Mouse (Mus musculus): ENCODE measurements around the gene Peak1. TPM values are rescaled to one million over a fixed set of nuclear protein-coding genes. Genes with fewer than 3 reads are reported as not detected.
A peak's percentile ranks its signal among the peaks of the same experiment; 100 is the strongest.

Peak1 gene
- polyA plus RNA-seq, 1 experiment: 1.2 TPM

DNA sequence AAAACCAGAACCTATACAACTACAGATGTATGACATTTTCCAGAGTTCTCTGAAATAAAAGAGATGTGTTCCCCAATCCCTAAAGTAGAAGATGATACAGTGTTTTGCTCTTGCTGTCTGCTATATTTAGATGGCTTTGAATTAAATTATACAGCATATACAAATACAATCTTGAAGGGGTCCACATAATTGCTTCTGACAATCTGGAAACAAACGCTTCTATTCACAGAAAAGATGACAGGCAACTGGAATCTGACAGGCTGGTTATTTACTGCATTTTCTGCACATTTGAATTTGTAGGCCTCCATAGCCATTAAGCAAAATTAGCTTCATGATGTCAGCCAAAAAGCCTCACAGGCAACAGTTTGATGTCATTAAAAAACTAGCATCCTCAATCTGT, 35.1 kb downstream of the Peak1 start:
- TF ChIP-seq GATA1 (IDR thresholded peaks at IDR 0.05; ENCODE audit: borderline replicate concordance, low read length) (no peak), FLI1 (IDR thresholded peaks at IDR 0.05; ENCODE audit: low read length) (no peak)
- Histone ChIP-seq H3K36me3 (replicated peaks; ENCODE audit: low read length) (peaks cover 11% of the 10 kb centered on the region), H3K9me3 (peaks cover 5% of the 10 kb centered on the region; the same call in 1 of the 2 replicates)

GRCm38 (mm10) chr9:56374401-56374800, 43.5 kb downstream of the Peak1 start:
- Histone ChIP-seq H3K4me3 (replicated peaks) (no peak overlapping the region), H3K36me3 (replicated peaks; ENCODE audit: low read length) (peaks cover 4% of the 10 kb centered on the region), H3K9me3 (no peaks in the 10 kb centered on the region), H3K27me3 (replicated peaks) (no peaks in the 10 kb centered on the region), H3K4me1 (peaks cover 44% of the 10 kb centered on the region)
- no peak for TF ChIP-seq GATA1 (IDR thresholded peaks at IDR 0.05; ENCODE audit: borderline replicate concordance, low read length)
- no peak for TF ChIP-seq FLI1 (IDR thresholded peaks at IDR 0.05; ENCODE audit: low read length)

More for the DNA sequence above, 35.1 kb downstream of the Peak1 start:
- Histone ChIP-seq H3K4me1 (peaks cover 15% of the 10 kb centered on the region; the same call in 1 of the 2 replicates), H3K27me3 (replicated peaks) (no peaks in the 10 kb centered on the region), H3K4me3 (replicated peaks) (no peak overlapping the region)

GRCm38 (mm10) chr9:56370710-56371109, 47.2 kb downstream of the Peak1 start:
- Histone ChIP-seq H3K36me3 (replicated peaks; ENCODE audit: low read length) (peaks cover 4% of the 10 kb centered on the region), H3K27me3 (replicated peaks) (no peaks in the 10 kb centered on the region), H3K4me1 (peaks cover 46% of the 10 kb centered on the region), H3K9me3 (no peaks in the 10 kb centered on the region), H3K4me3 (replicated peaks) (peak overlapping the region; percentile 59)
- no peak for TF ChIP-seq FLI1 (IDR thresholded peaks at IDR 0.05; ENCODE audit: low read length)
- TF ChIP-seq GATA1 (IDR thresholded peaks at IDR 0.05; ENCODE audit: borderline replicate concordance, low read length): no peak

- H3K4me1 ChIP-seq: peaks cover 43% of the 10 kb centered on the region
- peaks cover 4% of the 10 kb centered on the region for H3K36me3 ChIP-seq (replicated peaks; ENCODE audit: low read length)
- H3K27me3 ChIP-seq (replicated peaks): no peaks in the 10 kb centered on the region
- TF ChIP-seq FLI1 (IDR thresholded peaks at IDR 0.05; ENCODE audit: low read length): no peak
- no peak for TF ChIP-seq GATA1 (IDR thresholded peaks at IDR 0.05; ENCODE audit: borderline replicate concordance, low read length)
- H3K4me3 ChIP-seq (replicated peaks): no peak overlapping the region
- no peaks in the 10 kb centered on the region for H3K9me3 ChIP-seq
Observed at GRCm38 (mm10) chr9:56368814-56369213, 49.1 kb downstream of the Peak1 start.

- H3K9me3 ChIP-seq: no peaks in the 10 kb centered on the region
- H3K27me3 ChIP-seq (replicated peaks): no peaks in the 10 kb centered on the region
- no peak overlapping the region for H3K4me3 ChIP-seq (replicated peaks)
Observed at GRCm38 (mm10) chr9:56363306-56363705, 54.6 kb downstream of the Peak1 start.

DNA sequence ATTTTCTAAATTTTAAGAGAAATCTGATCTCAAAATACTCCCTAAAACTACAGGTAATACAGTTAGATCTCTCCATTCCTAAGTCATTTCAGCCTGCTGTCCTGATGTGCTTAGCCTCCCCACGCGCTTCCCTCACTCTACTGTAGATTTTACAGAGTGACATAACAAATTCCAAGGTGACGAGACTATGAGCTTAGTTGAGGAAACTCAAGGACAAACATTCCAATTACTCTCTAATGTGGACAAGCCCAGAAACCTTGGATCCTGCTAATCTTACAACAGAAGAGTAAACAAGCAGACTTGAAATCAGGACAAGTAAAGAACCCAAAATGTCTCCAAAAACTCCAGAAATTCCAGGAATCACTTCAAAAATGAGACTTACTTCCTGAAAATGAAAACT, 58.6 kb downstream of the Peak1 start:
- Histone ChIP-seq H3K9me3 (no peaks in the 10 kb centered on the region), H3K4me1 (peaks cover 5% of the 10 kb centered on the region; the same call in 1 of the 2 replicates), H3K27me3 (replicated peaks) (no peaks in the 10 kb centered on the region), H3K36me3 (replicated peaks; ENCODE audit: low read length) (peaks cover 4% of the 10 kb centered on the region), H3K4me3 (replicated peaks) (no peak overlapping the region)
- TF ChIP-seq FLI1 (IDR thresholded peaks at IDR 0.05; ENCODE audit: low read length): no peak
- TF ChIP-seq GATA1 (IDR thresholded peaks at IDR 0.05; ENCODE audit: borderline replicate concordance, low read length): no peak

More at GRCm38 (mm10) chr9:56363306-56363705, 54.6 kb downstream of the Peak1 start:
- H3K4me1 ChIP-seq: peaks cover 10% of the 10 kb centered on the region; the same call in 1 of the 2 replicates
- peaks cover 4% of the 10 kb centered on the region for H3K36me3 ChIP-seq (replicated peaks; ENCODE audit: low read length)
- no peak for TF ChIP-seq FLI1 (IDR thresholded peaks at IDR 0.05; ENCODE audit: low read length)

- no peaks in the 10 kb centered on the region for H3K9me3 ChIP-seq
- no peak overlapping the region for H3K4me3 ChIP-seq (replicated peaks)
- peaks cover 12% of the 10 kb centered on the region for H3K4me1 ChIP-seq
- peaks cover 5% of the 10 kb centered on the region for H3K36me3 ChIP-seq (replicated peaks; ENCODE audit: low read length)
- TF ChIP-seq GATA1 (IDR thresholded peaks at IDR 0.05; ENCODE audit: borderline replicate concordance, low read length) (no peak), FLI1 (IDR thresholded peaks at IDR 0.05; ENCODE audit: low read length) (no peak)
- H3K27me3 ChIP-seq (replicated peaks): no peaks in the 10 kb centered on the region
Observed at GRCm38 (mm10) chr9:56355186-56355585, 62.7 kb downstream of the Peak1 start.

DNA sequence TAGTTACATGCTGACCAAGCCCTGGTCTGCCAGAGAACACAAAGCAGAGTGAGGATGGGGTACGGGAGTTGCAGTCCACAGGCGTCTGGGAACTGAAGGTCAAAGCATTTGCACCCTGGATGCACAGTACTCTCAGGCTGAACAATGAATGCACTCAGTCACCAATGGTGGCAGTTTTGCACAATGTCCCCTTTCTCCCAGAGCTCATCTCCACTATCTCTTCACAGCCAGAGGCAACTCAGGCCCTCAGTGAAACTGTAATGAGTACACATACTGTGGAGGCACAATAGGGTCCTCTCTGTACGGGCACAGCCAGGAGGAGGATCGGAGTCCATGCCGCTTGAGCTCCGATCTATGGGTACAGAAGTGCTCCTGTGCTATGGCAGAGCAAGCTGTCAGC, 71.5 kb downstream of the Peak1 start:
- Histone ChIP-seq H3K27me3 (replicated peaks) (no peaks in the 10 kb centered on the region), H3K36me3 (replicated peaks; ENCODE audit: low read length) (peaks cover 8% of the 10 kb centered on the region), H3K4me3 (replicated peaks) (peak overlapping the region; percentile 18), H3K4me1 (peaks cover 25% of the 10 kb centered on the region), H3K9me3 (no peaks in the 10 kb centered on the region)
- no peak for TF ChIP-seq GATA1 (IDR thresholded peaks at IDR 0.05; ENCODE audit: borderline replicate concordance, low read length)
- no peak for TF ChIP-seq FLI1 (IDR thresholded peaks at IDR 0.05; ENCODE audit: low read length)

DNA sequence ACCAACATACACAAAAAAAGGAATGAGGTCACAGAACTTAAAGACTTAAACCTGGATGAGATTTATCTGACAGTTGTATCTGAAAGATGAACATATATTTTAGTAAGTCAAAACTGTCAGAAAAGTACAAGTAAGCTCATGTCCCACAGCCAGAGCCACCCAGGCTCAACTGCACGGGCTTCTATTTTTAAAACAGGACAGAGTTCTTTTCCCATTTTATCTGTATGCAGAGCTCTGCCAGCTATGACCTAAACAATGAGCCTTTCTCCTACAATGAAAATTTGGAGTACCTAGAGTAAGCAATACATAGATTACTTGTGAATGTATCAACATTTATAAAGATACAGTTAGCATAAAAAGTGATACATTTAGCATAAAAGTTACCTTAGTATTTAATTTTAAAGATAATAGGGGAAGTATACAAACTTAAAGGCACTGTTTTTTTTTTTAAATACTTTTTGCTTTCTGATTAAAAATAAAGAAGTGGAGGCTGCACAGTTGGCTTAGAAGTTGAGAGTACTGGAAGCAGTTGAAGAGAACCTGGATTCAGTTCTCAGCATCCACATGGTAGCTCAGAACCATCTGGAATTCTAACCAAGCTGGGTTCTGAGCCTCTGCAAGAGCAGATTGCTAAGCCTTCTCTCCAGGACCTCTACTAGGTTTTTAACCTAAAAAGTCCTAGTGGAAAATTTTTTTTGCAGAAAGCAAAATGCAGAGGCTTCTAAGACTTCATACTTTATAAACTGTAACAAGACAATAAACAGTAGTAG, 78.3 kb downstream of the Peak1 start:
- Histone ChIP-seq H3K4me3 (replicated peaks) (no peak overlapping the region), H3K4me1 (no peaks in the 10 kb centered on the region; the same call in none of the 2 replicates), H3K27me3 (replicated peaks) (no peaks in the 10 kb centered on the region), H3K9me3 (no peaks in the 10 kb centered on the region), H3K36me3 (replicated peaks; ENCODE audit: low read length) (no peaks in the 10 kb centered on the region)
- TF ChIP-seq GATA1 (IDR thresholded peaks at IDR 0.05; ENCODE audit: borderline replicate concordance, low read length) (no peak), FLI1 (IDR thresholded peaks at IDR 0.05; ENCODE audit: low read length) (no peak)

DNA sequence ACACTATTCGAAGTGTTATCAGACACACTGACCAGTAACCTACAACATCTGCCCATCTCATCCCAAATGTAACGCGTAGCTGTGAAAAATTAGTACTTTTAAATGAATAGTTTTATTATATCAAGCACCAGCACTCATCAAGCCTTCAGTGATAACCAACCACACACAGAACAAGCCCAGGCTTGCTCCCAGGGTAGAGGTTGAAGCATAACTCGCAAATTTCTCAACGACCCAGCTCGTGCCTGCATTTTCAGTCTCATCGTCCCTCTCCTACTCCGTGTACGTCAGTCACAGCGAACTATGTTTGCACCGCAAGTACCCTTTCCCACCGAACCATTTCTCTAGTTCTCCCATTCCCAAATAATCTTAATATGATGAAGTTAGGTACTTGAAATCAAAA, 83.5 kb downstream of the Peak1 start:
- Histone ChIP-seq H3K9me3 (no peaks in the 10 kb centered on the region), H3K4me3 (replicated peaks) (no peak overlapping the region), H3K4me1 (peaks cover 4% of the 10 kb centered on the region), H3K27me3 (replicated peaks) (no peaks in the 10 kb centered on the region), H3K36me3 (replicated peaks; ENCODE audit: low read length) (no peaks in the 10 kb centered on the region)
- TF ChIP-seq FLI1 (IDR thresholded peaks at IDR 0.05; ENCODE audit: low read length) (no peak), GATA1 (IDR thresholded peaks at IDR 0.05; ENCODE audit: borderline replicate concordance, low read length) (no peak)
